Mouse (Mus musculus) olfactory bulb, adult 2 months (tissue): ENCODE measurements around the gene Cap2.

Experiments
- CTCF ChIP-seq: fragments of 200-500 bp; IDR thresholded peaks from 2 replicates; pipeline ENCODE4 v1.5.1; 2012; ENCODE audit warnings: low read depth, mild to moderate bottlenecking, low read length, moderate library complexity; ENCODE audit not compliant: insufficient read depth
- POLR2A ChIP-seq: fragments of 200-500 bp; IDR thresholded peaks from 2 replicates; pipeline ENCODE4 v1.6.1; 2012; ENCODE audit warnings: mild to moderate bottlenecking, low read depth, low read length, moderate library complexity; ENCODE audit not compliant: insufficient read depth

GRCm38 (mm10) chr13:46663461-46663964 lies 161.9 kb downstream of the Cap2 start:
- TF ChIP-seq POLR2A (no peak), CTCF (no peak)
